Mouse (Mus musculus): Measurements from ENCODE around the gene 1700029I15Rik.

DNA sequence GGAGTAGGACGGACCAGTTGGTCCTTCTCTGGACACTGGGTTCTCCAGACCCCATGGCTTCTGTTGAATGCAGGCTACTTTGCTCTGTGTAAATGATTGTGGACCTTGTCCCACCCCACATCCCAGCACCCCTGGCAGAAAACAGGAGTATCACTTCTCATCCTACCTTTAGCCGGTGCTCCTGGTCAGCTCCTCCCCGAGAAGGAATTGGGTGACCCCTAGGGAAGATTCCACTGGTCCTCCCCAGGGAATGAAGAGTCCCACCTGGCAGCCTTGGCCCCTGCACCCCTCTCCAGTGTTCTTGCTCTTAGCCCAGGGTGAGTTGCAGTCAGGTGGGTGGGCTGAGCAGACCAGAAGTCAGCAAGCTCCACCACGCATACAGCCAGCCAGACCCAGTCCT, 18.3 kb upstream of the 1700029I15Rik start:
- TF ChIP-seq POLR2A (IDR thresholded peaks at IDR 0.05; ENCODE audit: insufficient read length, low read depth) (no peak), MAX (IDR thresholded peaks at IDR 0.05; ENCODE audit: low read depth) (no peak), MYOG (IDR thresholded peaks at IDR 0.05; ENCODE audit: control insufficient read depth in 1 of 3, insufficient read depth in 1 of 3, insufficient read length in 2 of 3, low read depth in 2 of 3) (no peak), USF1 (IDR thresholded peaks at IDR 0.05; ENCODE audit: low read depth) (no peak), SRF (IDR thresholded peaks at IDR 0.05; ENCODE audit: control insufficient read depth, insufficient read length, low read depth) (no peak), POLR2AphosphoS2 (IDR thresholded peaks at IDR 0.05; ENCODE audit: insufficient read length, low read depth) (no peak), MYOD1 (IDR thresholded peaks at IDR 0.05; ENCODE audit: control insufficient read depth in 1 of 3, insufficient read length in 2 of 3, low read depth in 2 of 3) (no peak), E2F4 (IDR thresholded peaks at IDR 0.05; ENCODE audit: insufficient read depth) (no peak), CEBPB (IDR thresholded peaks at IDR 0.05; ENCODE audit: insufficient read depth, poor library complexity, severe bottlenecking) (no peak)

Data from myocyte (in vitro differentiated cells).